In the genomic region with DNA sequence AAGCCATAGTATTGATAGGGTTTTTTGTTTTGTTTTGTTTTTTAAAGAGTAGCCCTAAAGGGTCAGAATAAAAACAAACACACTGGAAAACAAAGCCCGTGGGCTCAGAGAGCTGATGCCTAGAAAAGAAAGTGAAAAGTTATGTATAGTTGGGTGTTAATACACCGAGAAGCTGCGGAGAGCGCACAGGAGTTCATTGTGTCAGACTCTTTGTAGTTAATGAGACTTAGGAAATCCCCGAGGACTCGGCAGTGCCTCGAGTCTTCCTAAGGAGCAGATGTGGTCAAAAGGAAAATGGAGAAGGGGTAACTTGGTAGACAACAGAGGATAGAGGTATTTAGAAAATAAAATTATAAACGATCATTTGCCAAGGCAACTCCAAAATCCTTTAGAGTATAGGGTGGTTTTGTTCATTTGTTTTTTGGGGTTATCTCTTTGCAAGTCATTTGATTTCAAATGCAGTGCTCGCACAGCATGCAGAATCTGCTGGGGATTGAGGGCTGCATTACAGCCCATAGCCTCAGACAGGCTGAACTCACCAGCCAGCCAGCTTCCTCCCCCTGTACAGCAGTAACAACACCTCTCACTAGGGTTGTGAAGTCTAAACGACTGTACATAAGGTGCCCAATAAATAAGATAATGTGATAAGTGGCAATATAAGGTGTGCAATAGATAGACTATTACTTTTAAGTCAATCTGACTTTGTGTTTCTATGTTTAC, we compare ENCODE assay signal across 9 mouse cellular contexts. TPM values are rescaled to one million over a fixed set of nuclear protein-coding genes. Genes with fewer than 3 reads are reported as not detected.
DNase-seq lines count a peak whose midpoint lies in the region; ATAC-seq and TF ChIP-seq lines count a peak whose summit lies in the region.
"Had no signal": no experiment of that assay in that cellular context is flagged by ENCODE, and none has a peak within 500 bp of the region (broad histone marks: within the 10 kb centered on the region; RNA-seq: fewer than 3 reads in every experiment).

No protein-coding gene starts in this region.

- H3K9ac ChIP-seq in MEL (ENCODE audit: control insufficient read depth, low read depth, low read length, poor library complexity, severe bottlenecking), result no peak overlapping the region
- peak overlapping the region; percentile 15; the same call in 1 of the 2 replicates for H3K9ac ChIP-seq in heart, postnatal 0 days (replicated peaks; ENCODE audit: low read depth, low read length)
- H3K9ac ChIP-seq in liver, postnatal 0 days (replicated peaks), result peak overlapping the region; percentile 58

- intact Hi-C loops in heart, postnatal 36 days (cut with DNase I), result no loop called here

- peaks cover 6% of the 10 kb centered on the region; the same call in 1 of the 2 replicates for H3K4me1 ChIP-seq in heart, embryonic 10.5 days
- H3K4me1 ChIP-seq in MEL (ENCODE audit: control insufficient read depth in 1 of 2, insufficient read depth in 2 of 2, low read length in 2 of 2), result peaks cover 2 to 7% of the 10 kb centered on the region in 2 experiments; a peak in 3 of 4 replicates
- no peaks in the 10 kb centered on the region for H3K4me1 ChIP-seq in heart, postnatal 0 days (ENCODE audit: control insufficient read depth, insufficient read depth)
- peaks cover 4% of the 10 kb centered on the region for H3K4me1 ChIP-seq in liver, postnatal 0 days (ENCODE audit: insufficient read depth)

- H3K27ac ChIP-seq in heart, embryonic 10.5 days, result no peak overlapping the region
- H3K27ac ChIP-seq in MEL (ENCODE audit: control insufficient read depth, low read depth, low read length), result no peak overlapping the region
- no peak overlapping the region for H3K27ac ChIP-seq in heart, postnatal 0 days (ENCODE audit: low read depth)
- peak overlapping the region; percentile 77 for H3K27ac ChIP-seq in liver, postnatal 0 days (ENCODE audit: low read depth)

- ATAC-seq in heart, postnatal 0 days (ENCODE audit: insufficient read depth, low read depth), result no peak
- ATAC-seq in liver, postnatal 0 days, result no peak
- ATAC-seq in frontal cortex, adult (ENCODE audit: low TSS enrichment), result no peak

- TF ChIP-seq RAD21 in MEL (IDR thresholded peaks at IDR 0.05; ENCODE audit: low read depth, low read length), result no peak

- no peak for TF ChIP-seq EP300 in MEL (IDR thresholded peaks at IDR 0.05; ENCODE audit: low read depth in 1 of 2, low read length in 2 of 2)
- no peak for TF ChIP-seq EP300 in heart, postnatal 0 days (IDR thresholded peaks at IDR 0.05; ENCODE audit: low read depth)
- TF ChIP-seq EP300 in liver, postnatal 0 days (IDR thresholded peaks at IDR 0.05; ENCODE audit: low read depth), result no peak

- peaks cover 21% of the 10 kb centered on the region; the same call in 1 of the 2 replicates for H3K27me3 ChIP-seq in heart, embryonic 10.5 days (ENCODE audit: insufficient read depth, poor library complexity, severe bottlenecking)
- H3K27me3 ChIP-seq in MEL (ENCODE audit: control insufficient read depth in 1 of 2, insufficient read depth in 2 of 2, low read length in 2 of 2), result no peaks in the 10 kb centered on the region
- peaks cover 26% of the 10 kb centered on the region for H3K27me3 ChIP-seq in heart, postnatal 0 days (ENCODE audit: control insufficient read depth, insufficient read depth, low read length)
- peaks cover 3% of the 10 kb centered on the region; the same call in 1 of the 2 replicates for H3K27me3 ChIP-seq in liver, postnatal 0 days (ENCODE audit: insufficient read depth, low read length)
- H3K27me3 ChIP-seq: CH12.LX had no signal

- no peaks in the 10 kb centered on the region for H3K9me3 ChIP-seq in heart, embryonic 10.5 days
- H3K9me3 ChIP-seq in MEL (replicated peaks; ENCODE audit: insufficient read depth, low read length), result no peaks in the 10 kb centered on the region
- no peaks in the 10 kb centered on the region for H3K9me3 ChIP-seq in heart, postnatal 0 days (replicated peaks; ENCODE audit: control insufficient read depth, low read length)
- H3K9me3 ChIP-seq in liver, postnatal 0 days (ENCODE audit: low read length), result no peaks in the 10 kb centered on the region

- peak overlapping the region; percentile 76 for H3K4me2 ChIP-seq in heart, postnatal 0 days (ENCODE audit: low read depth, low read length)
- peak overlapping the region; percentile 76 for H3K4me2 ChIP-seq in liver, postnatal 0 days (ENCODE audit: low read depth, low read length)

- TF ChIP-seq POLR2A in MEL (IDR thresholded peaks at IDR 0.05; ENCODE audit: control insufficient read depth in 1 of 2, insufficient read depth in 1 of 2, low read depth in 1 of 2, low read length in 2 of 2, poor library complexity in 1 of 2), result no peak

- 5% methylated on average over 10 of the region's 10 CpGs for WGBS in heart, embryonic 10.5 days
- 12% methylated on average over 10 of the region's 10 CpGs for WGBS in heart, postnatal 0 days
- 4% methylated on average over 10 of the region's 10 CpGs for WGBS in liver, postnatal 0 days (ENCODE audit: insufficient replicate concordance)

- peaks cover 8% of the 10 kb centered on the region for H3K36me3 ChIP-seq in heart, embryonic 10.5 days
- peaks cover 0 to 3% of the 10 kb centered on the region in 2 experiments; a peak in 1 of 4 replicates for H3K36me3 ChIP-seq in MEL (ENCODE audit: control insufficient read depth in 1 of 2, insufficient read depth in 2 of 2, low read length in 2 of 2)
- no peaks in the 10 kb centered on the region for H3K36me3 ChIP-seq in heart, postnatal 0 days (replicated peaks; ENCODE audit: control insufficient read depth, insufficient read depth, low read length)
- H3K36me3 ChIP-seq in liver, postnatal 0 days (replicated peaks; ENCODE audit: insufficient read depth, low read length), result no peaks in the 10 kb centered on the region

- peak; percentile 50 for DNase-seq in heart, embryonic 10.5 days (ENCODE audit: low spot score)
- no peak for DNase-seq in heart, postnatal 36 days
- DNase-seq in MEL (ENCODE audit: low read depth, low spot score), result no peak
- DNase-seq in heart, postnatal 0 days (ENCODE audit: low spot score), result no peak
- no peak for DNase-seq in liver, postnatal 0 days
- DNase-seq in left cerebral cortex, adult 8-10 months (ENCODE audit: low spot score in 2 of 2), result no peak
- DNase-seq in layer of hippocampus, adult 9-11 months, result no peak

- H3K4me3 ChIP-seq in heart, embryonic 10.5 days, result peak overlapping the region; percentile 62
- H3K4me3 ChIP-seq in MEL (ENCODE audit: control insufficient read depth in 1 of 2, insufficient read depth in 1 of 2, low read depth in 2 of 2, low read length in 2 of 2), result peak overlapping the region; percentile 48 to 56; a peak in 3 of 4 replicates
- peak overlapping the region; percentile 42 for H3K4me3 ChIP-seq in heart, postnatal 0 days (ENCODE audit: low read depth, low read length)
- H3K4me3 ChIP-seq in liver, postnatal 0 days (ENCODE audit: low read depth, low read length), result peak overlapping the region; percentile 41

- no peaks in the 10 kb centered on the region for H3K79me2 ChIP-seq in MEL (ENCODE audit: control insufficient read depth, insufficient read depth, low read length, poor library complexity)

- TF ChIP-seq CTCF in MEL (IDR thresholded peaks at IDR 0.05 in 2 of 3, conservative IDR thresholded peaks at IDR 0.05 in 1 of 3; ENCODE audit: control insufficient read depth in 1 of 3, insufficient read depth in 1 of 3, low read depth in 2 of 3, low read length in 3 of 3, poor library complexity in 1 of 3, severe bottlenecking in 1 of 3), result no peak
- no peak for TF ChIP-seq CTCF in heart, postnatal 0 days (IDR thresholded peaks at IDR 0.05; ENCODE audit: low read depth)
- TF ChIP-seq CTCF in liver, postnatal 0 days (IDR thresholded peaks at IDR 0.05; ENCODE audit: low read depth), result no peak

TF ChIP-seq in MEL, 35 proteins besides CTCF, POLR2A, EP300 and RAD21:
- TF ChIP-seq ZNF384 (IDR thresholded peaks at IDR 0.05; ENCODE audit: low read depth, low read length), result no peak
- TF ChIP-seq MEF2A (IDR thresholded peaks at IDR 0.05; ENCODE audit: extremely low read depth, insufficient replicate concordance, low read depth, low read length, poor library complexity, severe bottlenecking), result no peak
- TF ChIP-seq ZC3H11A (IDR thresholded peaks at IDR 0.05; ENCODE audit: low read depth, low read length), result no peak
- TF ChIP-seq MYC (IDR thresholded peaks at IDR 0.05; ENCODE audit: low read depth, low read length), result no peak
- TF ChIP-seq GABPA (IDR thresholded peaks at IDR 0.05; ENCODE audit: low read depth, low read length), result no peak
- TF ChIP-seq MYB (IDR thresholded peaks at IDR 0.05; ENCODE audit: low read depth, low read length), result no peak
- no peak for TF ChIP-seq CHD1 (IDR thresholded peaks at IDR 0.05; ENCODE audit: low read depth, low read length)
- no peak for TF ChIP-seq POLR2AphosphoS5 (IDR thresholded peaks at IDR 0.05; ENCODE audit: borderline replicate concordance, low read depth, low read length)
- TF ChIP-seq MAX (IDR thresholded peaks at IDR 0.05; ENCODE audit: low read length), result no peak
- no peak for TF ChIP-seq NELFE (IDR thresholded peaks at IDR 0.05; ENCODE audit: low read depth, low read length)
- no peak for TF ChIP-seq USF2 (IDR thresholded peaks at IDR 0.05; ENCODE audit: borderline replicate concordance in 1 of 2, insufficient read depth in 1 of 2, low read depth in 1 of 2, low read length in 2 of 2)

RNA-seq across cellular contexts. Expression of a gene that starts 18.1 kb away (rescaled TPM):
- 31.5 and 58.1 TPM in 2 replicates for polyA plus RNA-seq in heart, embryonic 10.5 days (2016; fragmentation: Nextera tagmentation; extraction: Ambion mirVana)
- total RNA-seq in heart, postnatal 36 days (2021), result 1 to 10 TPM; 5.3 to 7.2 TPM
- total RNA-seq in MEL (2012; rRNA removed), result 9.1 and 10.9 TPM in 2 replicates
- polyA plus RNA-seq in MEL (2012; ENCODE audit: insufficient read depth in 1 of 2, insufficient read length in 2 of 2, low read depth in 1 of 2, low replicate concordance in 2 of 2, missing spikeins in 1 of 2), result 10 to 100 TPM in 1 of 2 experiments, not detected in 1; 29.5 TPM
- total RNA-seq in heart, postnatal 0 days (2014; rRNA removed; ENCODE audit: low replicate concordance), result 7.8 and 12.9 TPM in 2 replicates
- 9.0 and 10.6 TPM in 2 replicates for polyA plus RNA-seq in heart, postnatal 0 days (2015; fragmentation: Nextera tagmentation; extraction: Ambion mirVana)
- 12.6 and 16.4 TPM in 2 replicates for polyA plus RNA-seq in liver, postnatal 0 days (2015; fragmentation: Nextera tagmentation; extraction: Ambion mirVana)
- total RNA-seq in left cerebral cortex, adult 8-10 months (2022), result 1 to 10 TPM; 1.9 to 4.7 (median 3.1) TPM
